Mouse (Mus musculus) frontal cortex, postnatal 10 days (tissue): ENCODE results near the gene Il1b.
A peak's percentile ranks its signal among the peaks of the same experiment; 100 is the strongest.

Experiments
- DNase-seq, 2 experiments: peaks; one replicate each; pipeline ENCODE4 v3.0.0; 2022; ENCODE audit warnings: low spot score in 2 of 2, mixed read lengths in 1 of 2

The Il1b gene

DNA sequence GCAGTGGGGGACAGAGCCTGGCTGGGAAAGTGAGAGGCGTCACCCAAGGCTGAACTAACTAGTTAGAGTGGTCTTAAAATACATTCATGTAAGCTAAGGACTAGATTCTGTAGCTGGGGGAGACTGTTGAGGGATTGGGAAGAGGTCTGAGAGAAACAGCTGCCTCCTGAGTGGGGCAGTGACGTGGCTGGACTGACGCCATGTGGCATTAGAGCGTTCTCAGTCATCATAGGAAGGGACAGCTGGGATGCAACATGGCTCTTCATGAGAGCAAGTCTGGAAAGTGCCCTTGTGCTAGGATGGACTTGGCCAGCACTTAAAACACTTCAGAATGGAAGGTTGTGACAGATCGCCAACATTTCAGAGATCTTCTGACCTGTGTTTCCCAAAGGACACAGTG, 2.1 kb downstream of the Il1b start:
- DNase-seq: no peak

DNA sequence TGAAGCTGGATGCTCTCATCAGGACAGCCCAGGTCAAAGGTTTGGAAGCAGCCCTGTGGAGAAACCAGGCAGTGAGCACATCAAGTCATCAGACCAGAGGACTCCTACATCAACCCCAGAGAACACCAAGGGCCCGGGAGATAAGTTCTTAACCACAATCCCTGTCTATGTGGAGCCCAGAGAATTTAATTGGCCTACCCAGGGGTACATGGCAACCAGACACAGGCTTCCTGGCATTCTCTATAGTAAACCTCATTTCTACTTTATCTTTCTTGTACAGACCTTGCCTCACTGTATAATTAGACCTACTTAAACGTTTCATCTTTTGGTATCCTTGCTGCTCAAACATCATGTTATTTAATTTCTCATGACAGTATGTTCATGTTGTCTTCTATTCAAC, 2.8 kb downstream of the Il1b start:
- no peak for DNase-seq

DNA sequence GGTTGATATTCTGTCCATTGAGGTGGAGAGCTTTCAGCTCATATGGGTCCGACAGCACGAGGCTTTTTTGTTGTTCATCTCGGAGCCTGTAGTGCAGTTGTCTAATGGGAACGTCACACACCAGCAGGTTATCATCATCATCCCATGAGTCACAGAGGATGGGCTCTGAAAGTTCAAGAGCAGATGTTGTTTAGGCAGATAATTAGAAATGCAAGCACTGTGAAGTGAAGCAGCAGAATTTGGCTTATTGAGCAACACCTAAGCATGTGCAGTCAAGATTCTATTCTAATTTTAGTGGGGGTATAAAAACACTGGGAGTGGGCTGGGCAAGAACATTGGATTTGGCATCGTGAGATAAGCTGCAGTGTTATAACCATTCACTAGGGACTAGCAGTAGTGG, 3.7 kb downstream of the Il1b start:
- DNase-seq: no peak

DNA sequence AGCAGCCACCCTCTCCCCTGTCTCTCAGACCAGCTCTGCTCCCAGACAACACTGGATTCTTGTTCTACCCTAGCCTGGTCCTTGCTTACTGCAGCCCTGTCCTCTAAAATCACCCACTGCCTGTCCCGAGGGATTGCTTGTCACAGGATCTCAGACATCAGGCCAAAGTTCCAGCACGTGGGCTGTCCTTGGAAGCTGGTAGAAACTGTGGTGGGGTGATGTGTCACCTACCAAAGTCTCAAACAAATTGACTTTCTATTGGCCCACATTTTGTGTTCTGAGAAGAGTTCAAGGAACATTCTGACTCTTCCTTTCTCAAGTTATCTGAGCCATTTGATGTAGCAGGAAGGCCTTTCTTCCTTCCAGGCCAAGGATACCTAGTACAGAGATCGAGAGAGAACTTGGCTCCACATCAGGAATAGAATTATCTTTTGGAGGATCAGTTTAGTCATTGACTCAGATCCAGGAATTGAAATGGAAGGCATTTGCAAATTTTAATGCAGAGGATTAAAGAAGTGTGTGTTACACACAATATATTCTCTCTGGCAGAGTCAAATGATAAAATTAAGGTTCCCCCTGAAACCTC, 9.9 kb downstream of the Il1b start:
- DNase-seq: no peak

DNA sequence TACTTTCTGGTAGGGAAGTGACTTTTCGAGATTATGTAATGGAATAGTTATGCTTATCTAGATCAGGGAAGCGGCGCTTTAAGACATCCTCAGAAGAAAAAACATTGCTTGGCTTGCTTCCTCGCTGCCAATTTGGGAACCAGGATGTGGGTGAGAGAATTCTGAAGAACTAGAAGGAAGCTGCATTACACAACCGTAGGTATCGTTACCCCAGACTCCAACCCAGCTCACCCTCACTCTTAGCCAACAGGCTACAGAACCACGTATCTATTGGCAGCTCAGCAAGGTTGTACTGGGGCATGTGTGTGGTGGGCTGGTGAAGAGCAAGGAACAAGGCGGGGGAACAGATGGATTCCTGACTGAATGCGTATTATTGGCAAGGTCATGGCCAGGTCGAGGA, 10.7 kb downstream of the Il1b start:
- peak; percentile 27 to 54 for DNase-seq

DNA sequence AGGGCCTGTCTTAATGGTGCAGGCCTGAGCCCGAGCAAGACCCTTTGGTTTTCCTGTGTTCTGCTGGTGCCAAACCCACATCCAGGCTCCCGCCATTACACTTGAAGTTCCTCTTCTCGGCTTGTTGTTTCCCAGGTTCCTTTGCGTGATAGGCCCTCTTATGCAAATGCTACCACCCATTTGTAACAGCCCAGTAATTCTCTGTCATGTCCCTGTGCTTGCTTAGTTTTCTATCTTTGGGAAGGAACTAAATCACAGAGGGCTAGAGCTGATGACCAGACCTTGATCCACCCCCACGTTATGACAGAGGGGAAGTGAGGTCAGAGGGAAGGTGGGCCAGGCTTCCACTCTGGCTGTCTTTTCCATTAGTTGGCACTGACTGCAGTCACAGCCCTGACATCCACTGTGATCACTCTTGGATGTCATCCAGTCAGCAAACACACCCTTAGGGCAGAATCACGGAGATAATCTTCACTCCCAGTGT, 32.8 kb downstream of the Il1b start:
- no peak for DNase-seq

DNA sequence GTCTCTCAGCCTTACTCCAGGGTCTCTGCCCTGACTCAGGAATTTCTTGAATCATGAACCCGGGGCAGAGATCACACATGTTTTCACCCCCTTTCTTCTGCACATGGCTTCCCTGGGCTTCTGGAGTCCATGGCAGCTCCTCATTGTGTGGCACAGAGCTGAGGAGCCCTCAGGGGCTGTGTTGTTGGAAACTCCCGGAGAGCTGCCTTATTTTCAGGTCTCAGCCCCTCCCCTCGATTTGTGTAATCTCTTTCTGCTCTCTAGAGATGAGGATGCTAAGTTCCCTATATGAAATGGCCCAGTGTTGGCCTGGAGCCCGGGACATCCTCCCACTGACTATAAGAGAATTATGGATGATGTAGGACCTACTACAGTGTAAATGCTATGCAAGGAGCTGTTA, 37.5 kb downstream of the Il1b start:
- no peak for DNase-seq

DNA sequence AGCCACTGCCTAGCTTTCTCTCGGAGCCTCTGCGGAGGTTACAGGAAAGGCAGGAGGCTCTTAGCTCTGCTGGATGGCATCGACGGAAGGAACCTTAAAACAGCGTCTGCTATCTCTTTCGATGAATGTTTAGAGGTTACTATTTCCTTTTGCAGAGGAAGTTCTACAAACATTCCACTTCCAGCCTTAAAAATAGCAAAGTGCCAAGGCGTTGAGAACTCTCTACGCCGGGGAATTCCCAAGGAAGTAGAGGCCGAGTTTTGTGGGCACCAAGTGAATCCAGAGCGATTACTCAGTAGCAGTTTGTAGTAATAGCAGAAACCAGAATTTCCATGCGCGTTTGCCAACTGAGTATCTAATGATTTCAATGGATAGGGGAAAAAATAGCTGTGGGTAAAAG, 40.4 kb downstream of the Il1b start:
- DNase-seq: no peak

DNA sequence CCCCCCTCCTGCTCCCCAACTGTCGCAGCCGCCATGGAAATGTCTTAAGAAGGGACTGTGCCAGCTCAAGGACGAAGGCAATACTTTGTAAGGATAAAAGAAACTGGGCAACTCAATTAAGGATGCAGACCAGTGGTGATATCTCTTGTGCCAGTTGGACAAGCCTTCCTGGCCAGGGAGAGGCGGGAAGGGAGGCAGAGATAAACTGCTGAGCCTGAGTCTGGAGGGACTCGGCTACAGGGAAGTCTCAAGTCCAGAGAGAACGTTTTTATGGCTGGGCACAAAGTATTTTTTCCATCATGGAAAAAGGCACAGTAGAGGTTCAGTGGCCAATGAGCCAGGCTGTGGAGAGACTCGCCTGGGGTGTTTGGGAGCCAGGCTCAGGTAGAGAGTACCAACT, 40.9 kb downstream of the Il1b start:
- no peak for DNase-seq

DNA sequence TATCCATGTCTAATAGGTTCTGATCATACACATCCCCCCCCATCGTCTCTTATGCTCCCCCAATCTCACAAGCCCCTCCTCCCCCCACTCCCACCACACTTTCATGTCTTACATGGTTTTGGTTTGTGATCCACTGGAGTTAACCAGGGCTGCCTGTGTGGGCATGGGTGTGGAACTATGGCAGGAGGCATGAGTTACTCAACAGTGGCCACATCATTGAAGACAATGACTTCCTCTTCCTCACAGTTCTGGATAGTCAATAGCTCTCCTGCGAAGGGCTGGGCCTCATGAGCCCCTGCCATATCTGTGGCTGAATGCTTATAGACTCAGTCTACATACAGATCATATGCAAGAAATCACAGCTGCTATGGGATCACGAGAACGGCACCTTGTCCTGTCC, 42.7 kb downstream of the Il1b start:
- no peak for DNase-seq

DNA sequence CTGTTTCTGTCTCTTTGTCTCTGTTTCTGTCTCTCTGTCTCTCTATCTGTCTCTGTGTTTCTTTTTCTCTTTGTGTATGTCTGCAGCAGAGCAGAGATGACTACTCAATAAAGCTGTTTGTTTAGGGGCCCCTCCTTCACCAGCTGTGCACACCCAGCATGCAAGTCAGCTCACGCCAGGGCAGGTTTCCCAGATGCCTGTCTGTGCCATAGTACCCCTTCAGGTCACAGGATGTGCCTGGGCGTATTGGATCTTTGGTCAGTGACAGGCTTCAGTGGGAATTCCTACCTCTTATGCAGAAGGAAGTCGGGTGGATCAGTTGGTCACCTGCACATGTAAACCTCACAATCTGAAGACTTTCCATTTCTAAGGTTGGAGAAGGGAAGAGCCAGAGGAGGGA, 46.7 kb downstream of the Il1b start:
- no peak for DNase-seq

DNA sequence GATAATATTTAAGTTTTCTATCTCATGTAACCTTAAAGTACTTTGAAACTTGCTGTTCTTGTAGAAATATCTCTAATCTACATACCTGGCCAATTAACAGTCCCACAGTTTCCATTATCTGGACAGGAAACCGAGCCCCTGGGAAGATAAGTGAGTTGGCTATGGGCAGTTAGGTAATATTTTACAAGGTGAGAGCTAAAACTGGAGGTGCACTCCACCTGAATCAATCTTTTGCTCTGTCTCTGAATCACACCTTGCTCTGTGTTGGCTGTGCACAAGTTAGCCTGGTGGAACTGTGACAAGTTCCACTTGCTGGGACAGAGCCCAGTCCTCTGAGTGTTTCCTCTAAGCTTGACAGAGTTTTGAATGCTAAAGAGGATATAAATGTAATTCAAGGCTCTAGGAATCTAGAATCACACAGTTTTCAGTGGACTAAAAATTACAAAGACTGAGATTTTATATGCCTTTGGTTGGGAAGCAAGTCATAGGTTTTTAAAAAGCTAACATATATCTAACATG, 48.8 kb downstream of the Il1b start:
- no peak for DNase-seq

DNA sequence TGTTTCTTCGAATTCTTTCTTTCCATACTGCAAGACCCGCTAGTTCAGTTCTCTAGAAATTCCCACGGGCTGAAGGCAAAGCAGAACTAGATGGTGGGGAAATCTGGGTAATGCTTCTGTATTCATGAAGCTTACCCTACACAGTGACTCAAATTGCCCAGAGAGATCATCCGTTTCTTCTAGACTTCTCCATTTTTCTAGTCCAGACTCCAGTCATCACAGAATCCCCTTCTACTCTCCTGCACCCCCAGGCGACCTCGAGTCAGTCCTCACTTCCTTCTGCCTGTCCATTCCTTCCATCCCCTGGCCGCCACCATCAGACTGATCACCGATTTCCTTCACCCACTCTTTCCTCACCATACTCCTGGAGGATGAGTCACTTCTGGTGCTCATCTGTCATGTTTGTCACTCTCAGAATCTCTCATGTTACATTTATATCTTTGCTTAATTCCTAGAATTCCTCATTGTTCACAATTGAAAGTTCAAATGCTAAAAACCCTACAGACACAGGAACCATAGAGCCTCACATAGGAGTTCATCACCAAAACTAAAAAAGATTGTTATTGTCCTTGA, 50.8 kb downstream of the Il1b start:
- no peak for DNase-seq

DNA sequence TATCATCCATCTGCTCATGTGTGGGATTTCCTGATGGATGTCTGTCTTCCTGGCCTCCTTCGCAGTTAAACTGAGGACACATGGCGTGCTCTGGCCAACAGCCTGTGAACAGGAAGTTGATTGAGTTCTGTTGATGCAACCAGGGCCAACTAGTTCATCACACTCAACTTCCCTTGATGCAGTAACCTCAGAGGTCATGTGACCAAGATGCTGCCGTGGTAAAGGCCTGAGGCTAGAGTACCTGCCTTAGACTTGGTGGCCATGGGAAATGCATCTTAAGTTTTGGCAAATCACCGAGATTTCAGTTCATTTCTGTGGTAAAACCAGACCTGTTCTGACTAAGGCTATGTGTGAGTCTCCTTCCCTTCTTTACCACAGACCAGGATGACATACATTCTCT, 55.1 kb downstream of the Il1b start:
- DNase-seq: no peak

DNA sequence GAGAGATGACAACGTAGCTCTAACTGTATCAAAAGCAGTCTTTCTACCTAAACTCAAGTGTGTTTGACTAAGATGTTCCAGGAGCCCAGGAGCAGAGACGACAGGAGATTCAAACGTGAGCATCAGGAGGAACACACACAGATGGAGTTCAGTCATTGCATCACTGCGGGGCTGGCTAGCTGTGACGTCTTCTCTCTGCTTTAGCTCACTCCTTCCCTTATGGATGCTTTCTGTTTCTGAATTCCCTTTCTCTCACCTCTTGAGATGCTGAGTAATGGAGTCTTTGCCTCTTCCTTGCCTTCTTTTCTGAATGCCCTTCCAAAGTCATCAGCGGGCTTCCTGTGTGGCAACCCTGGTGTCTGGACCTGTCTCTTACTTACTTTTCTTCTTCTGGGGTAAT, 56.1 kb downstream of the Il1b start:
- DNase-seq: no peak
